In the genomic region with DNA sequence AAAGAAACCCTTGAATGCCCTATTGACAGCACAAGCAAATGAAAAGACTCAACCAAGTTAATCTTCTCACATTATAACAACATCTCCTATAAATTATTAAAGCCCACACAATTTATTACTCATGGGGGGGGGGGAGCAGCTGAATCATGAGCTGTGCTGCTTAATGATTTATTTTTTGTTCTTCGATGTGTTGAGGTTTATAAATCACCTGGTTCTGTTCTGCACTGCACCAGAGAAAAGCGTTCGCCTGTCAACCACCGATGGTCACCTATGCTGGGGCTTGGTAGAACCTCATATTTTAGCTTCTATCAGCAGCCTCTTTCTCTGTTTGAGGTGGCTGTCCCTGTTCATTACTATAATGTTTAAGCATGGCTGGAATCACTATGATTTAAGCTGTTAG, we compare ENCODE assay signal across 21 mouse cellular contexts.
"Had no signal": no experiment of that assay in that cellular context is flagged by ENCODE, and none has a peak within 500 bp of the region (broad histone marks: within the 10 kb centered on the region; RNA-seq: fewer than 3 reads in every experiment).

No protein-coding gene starts in this region.

- DNase-seq: forebrain, postnatal 0 days; gastrocnemius, postnatal 14 days; gastrocnemius, postnatal 36 days; heart, adult 18-20 months; heart, postnatal 14 days; heart, postnatal 36 days; kidney, postnatal 14 days; layer of hippocampus, adult 9-11 months; layer of hippocampus, postnatal 36 days; left cerebral cortex, postnatal 4 days had no signal

- H3K27ac ChIP-seq: heart, embryonic 13.5 days; heart, embryonic 15.5 days; hindbrain, embryonic 13.5 days; hindbrain, embryonic 15.5 days; hindbrain, postnatal 0 days; limb, embryonic 13.5 days; limb, embryonic 15.5 days; liver, embryonic 12.5 days; liver, embryonic 14.5 days had no signal

- H3K4me2 ChIP-seq: heart, embryonic 11.5 days; heart, embryonic 13.5 days; heart, embryonic 15.5 days; hindbrain, embryonic 13.5 days; hindbrain, embryonic 15.5 days; limb, embryonic 13.5 days; limb, embryonic 15.5 days; liver, embryonic 12.5 days had no signal

- H3K4me1 ChIP-seq: heart, embryonic 15.5 days; hindbrain, embryonic 13.5 days; hindbrain, embryonic 15.5 days; limb, embryonic 13.5 days; limb, embryonic 15.5 days; liver, embryonic 12.5 days had no signal

- H3K4me3 ChIP-seq: heart, embryonic 13.5 days; heart, embryonic 15.5 days; hindbrain, embryonic 13.5 days; hindbrain, embryonic 15.5 days; limb, embryonic 13.5 days; limb, embryonic 15.5 days; liver, embryonic 12.5 days had no signal

- ATAC-seq: forebrain, postnatal 0 days; hindbrain, postnatal 0 days; intestine, embryonic 16.5 days; liver, embryonic 12.5 days had no signal

- H3K9ac ChIP-seq: forebrain, postnatal 0 days; heart, embryonic 13.5 days; heart, embryonic 15.5 days; hindbrain, embryonic 13.5 days; hindbrain, embryonic 15.5 days; limb, embryonic 13.5 days; limb, embryonic 15.5 days; liver, embryonic 12.5 days; liver, embryonic 14.5 days had no signal

- H3K9me3 ChIP-seq: heart, embryonic 13.5 days; heart, embryonic 15.5 days; hindbrain, embryonic 13.5 days; hindbrain, embryonic 15.5 days; limb, embryonic 13.5 days; limb, embryonic 15.5 days; liver, embryonic 12.5 days had no signal

- H3K36me3 ChIP-seq: heart, embryonic 13.5 days; heart, embryonic 15.5 days; hindbrain, embryonic 13.5 days; hindbrain, embryonic 15.5 days; limb, embryonic 13.5 days; limb, embryonic 15.5 days; liver, embryonic 12.5 days had no signal

- H3K27me3 ChIP-seq: heart, embryonic 13.5 days; heart, embryonic 15.5 days; hindbrain, embryonic 13.5 days; hindbrain, embryonic 15.5 days; limb, embryonic 13.5 days; limb, embryonic 15.5 days; liver, embryonic 12.5 days had no signal
